Mouse (Mus musculus) myocyte (in vitro differentiated cells): ENCODE results near the gene Lrcol1. TPM values are rescaled to one million over a fixed set of nuclear protein-coding genes. Genes with fewer than 3 reads are reported as not detected.

Experiments used
- H3K27me3 ChIP-seq: one replicate; pipeline ENCODE4 v1.6.1; 2011; ENCODE audit not compliant: control insufficient read depth, insufficient read depth, insufficient read length
- H3K36me3 ChIP-seq: one replicate; pipeline ENCODE4 v1.6.1; 2011; ENCODE audit not compliant: control insufficient read depth, insufficient read depth
- H3K4me2 ChIP-seq: one replicate; pipeline ENCODE4 v1.6.1; 2011; ENCODE audit warnings: low read depth, control low read depth
- H3K4me3 ChIP-seq: one replicate; pipeline ENCODE4 v1.5.1; 2011; ENCODE audit warnings: mild to moderate bottlenecking, control low read depth, moderate library complexity
- H3K79me2 ChIP-seq: one replicate; pipeline ENCODE4 v1.6.1; 2011; ENCODE audit not compliant: control insufficient read depth, insufficient read depth
- H3ac ChIP-seq: one replicate; pipeline ENCODE4 v1.6.1; 2011; ENCODE audit not compliant: control insufficient read depth, insufficient read length
- CEBPB ChIP-seq: IDR thresholded peaks from 2 replicates; pipeline ENCODE4 v1.6.1; 2011; ENCODE audit warnings: mild to moderate bottlenecking, moderate library complexity; ENCODE audit not compliant: poor library complexity, insufficient read depth, severe bottlenecking
- E2F4 ChIP-seq: IDR thresholded peaks from one replicate; pipeline ENCODE4 v1.6.1; 2011; ENCODE audit warnings: mild to moderate bottlenecking, control low read depth, moderate library complexity; ENCODE audit not compliant: insufficient read depth
- MAX ChIP-seq: IDR thresholded peaks from one replicate; pipeline ENCODE4 v1.6.1; 2011; ENCODE audit warnings: low read depth, mild to moderate bottlenecking, control low read depth
- MYOD1 ChIP-seq, 3 experiments: IDR thresholded peaks; one replicate each; pipeline ENCODE4 v1.6.1; 2011; ENCODE audit warnings: control low read depth in 2 of 3, low read depth in 2 of 3, mild to moderate bottlenecking in 2 of 3, moderate library complexity in 1 of 3; ENCODE audit not compliant: insufficient read length in 2 of 3, control insufficient read depth in 1 of 3
- MYOG ChIP-seq, 3 experiments: IDR thresholded peaks; one replicate each; pipeline ENCODE4 v1.6.1; 2011; ENCODE audit warnings: control low read depth in 2 of 3, low read depth in 2 of 3, mild to moderate bottlenecking in 2 of 3; ENCODE audit not compliant: insufficient read length in 2 of 3, control insufficient read depth in 1 of 3, insufficient read depth in 1 of 3
- POLR2A ChIP-seq: IDR thresholded peaks from one replicate; pipeline ENCODE4 v1.6.1; 2011; ENCODE audit warnings: low read depth, mild to moderate bottlenecking, control low read depth, moderate library complexity; ENCODE audit not compliant: insufficient read length
- POLR2AphosphoS2 ChIP-seq: IDR thresholded peaks from one replicate; pipeline ENCODE4 v1.6.1; 2011; ENCODE audit warnings: low read depth, control low read depth; ENCODE audit not compliant: insufficient read length
- REST ChIP-seq: IDR thresholded peaks from one replicate; pipeline ENCODE4 v1.6.1; 2011; ENCODE audit warnings: mild to moderate bottlenecking, control low read depth, moderate library complexity; ENCODE audit not compliant: insufficient read depth, insufficient read length
- SRF ChIP-seq: IDR thresholded peaks from one replicate; pipeline ENCODE4 v1.6.1; 2011; ENCODE audit warnings: low read depth; ENCODE audit not compliant: control insufficient read depth, insufficient read length
- TCF12 ChIP-seq: IDR thresholded peaks from one replicate; pipeline ENCODE4 v1.6.1; 2011; ENCODE audit warnings: mild to moderate bottlenecking, control low read depth; ENCODE audit not compliant: poor library complexity, insufficient read depth, severe bottlenecking
- TCF3 ChIP-seq: IDR thresholded peaks from one replicate; pipeline ENCODE4 v1.6.1; 2011; ENCODE audit warnings: low read depth, control low read depth; ENCODE audit not compliant: insufficient read length
- USF1 ChIP-seq: IDR thresholded peaks from one replicate; pipeline ENCODE4 v1.6.1; 2011; ENCODE audit warnings: low read depth, mild to moderate bottlenecking, control low read depth, moderate library complexity
- polyA plus RNA-seq: library from polyadenylated mRNA; unstranded; fragments of >200 nt; fragmentation: generic; extraction: Trizol; gene quantifications from one replicate; pipeline ENCODE4 v1.2.1, GENCODE M21; 2012; ENCODE audit warnings: missing spikeins

Lrcol1 gene
- polyA plus RNA-seq, 1 experiment: not detected

GRCm38 (mm10) chr5:110392727-110393126 is 48.2 kb downstream of the Lrcol1 start:
- Histone ChIP-seq H3ac (no peak overlapping the region), H3K79me2 (no peaks in the 10 kb centered on the region), H3K27me3 (no peaks in the 10 kb centered on the region), H3K4me2 (no peak overlapping the region), H3K4me3 (no peak overlapping the region), H3K36me3 (no peaks in the 10 kb centered on the region)
- TF ChIP-seq POLR2AphosphoS2: no peak
- TF ChIP-seq REST: no peak
- no peak for TF ChIP-seq E2F4
- no peak for TF ChIP-seq CEBPB

GRCm38 (mm10) chr5:110395006-110395661 is 50.6 kb downstream of the Lrcol1 start:
- no peaks in the 10 kb centered on the region for H3K36me3 ChIP-seq
- H3K79me2 ChIP-seq: no peaks in the 10 kb centered on the region
- H3K4me2 ChIP-seq: no peak overlapping the region
- H3K27me3 ChIP-seq: no peaks in the 10 kb centered on the region
- H3ac ChIP-seq: no peak overlapping the region
- H3K4me3 ChIP-seq: no peak overlapping the region
- TF ChIP-seq POLR2AphosphoS2 (no peak), MYOG (IDR thresholded peaks at IDR 0.05; ENCODE audit: control insufficient read depth in 1 of 3, insufficient read depth in 1 of 3, insufficient read length in 2 of 3, low read depth in 2 of 3) (no peak), MYOD1 (IDR thresholded peaks at IDR 0.05; ENCODE audit: control insufficient read depth in 1 of 3, insufficient read length in 2 of 3, low read depth in 2 of 3) (no peak), POLR2A (no peak), CEBPB (no peak), REST (no peak), USF1 (no peak), MAX (no peak), E2F4 (no peak), SRF (no peak), TCF12 (no peak), TCF3 (no peak)

- Histone ChIP-seq H3K4me2 (no peak overlapping the region), H3ac (no peak overlapping the region), H3K27me3 (no peaks in the 10 kb centered on the region), H3K36me3 (no peaks in the 10 kb centered on the region), H3K79me2 (no peaks in the 10 kb centered on the region), H3K4me3 (no peak overlapping the region)
- TF ChIP-seq MYOG (IDR thresholded peaks at IDR 0.05; ENCODE audit: control insufficient read depth in 1 of 3, insufficient read depth in 1 of 3, insufficient read length in 2 of 3, low read depth in 2 of 3) (no peak), POLR2AphosphoS2 (no peak)
These were observed 56.6 kb downstream of the Lrcol1 start for GRCm38 (mm10) chr5:110401101-110401500.

DNA sequence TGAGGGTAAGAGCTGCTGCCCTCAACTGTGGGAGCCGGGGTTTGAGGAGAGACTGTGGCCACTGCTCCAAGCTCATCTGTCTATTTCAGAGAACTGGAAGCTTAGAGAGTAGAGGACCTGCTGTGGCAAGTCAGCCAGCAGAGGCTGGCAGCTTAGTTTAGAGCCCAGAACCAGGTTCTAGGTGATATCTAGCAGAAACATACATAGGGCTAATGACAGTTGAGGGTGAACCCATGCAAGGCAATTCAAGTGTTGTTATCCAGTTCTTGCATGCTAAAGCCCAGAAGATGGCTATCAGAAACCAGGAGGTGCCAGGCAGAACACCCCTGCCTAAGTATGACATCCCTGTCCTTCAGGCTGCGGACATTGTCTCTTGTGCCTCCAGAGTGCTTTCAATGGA is 58.0 kb downstream of the Lrcol1 start:
- Histone ChIP-seq H3ac (no peak overlapping the region), H3K36me3 (no peaks in the 10 kb centered on the region), H3K27me3 (no peaks in the 10 kb centered on the region), H3K4me2 (no peak overlapping the region), H3K79me2 (no peaks in the 10 kb centered on the region), H3K4me3 (no peak overlapping the region)
- TF ChIP-seq MYOG (IDR thresholded peaks at IDR 0.05; ENCODE audit: control insufficient read depth in 1 of 3, insufficient read depth in 1 of 3, insufficient read length in 2 of 3, low read depth in 2 of 3) (no peak), CEBPB (no peak), POLR2A (no peak)

GRCm38 (mm10) chr5:110403931-110404330 is 59.4 kb downstream of the Lrcol1 start:
- Histone ChIP-seq H3K4me2 (no peak overlapping the region), H3K4me3 (no peak overlapping the region), H3K36me3 (no peaks in the 10 kb centered on the region), H3K79me2 (no peaks in the 10 kb centered on the region), H3K27me3 (no peaks in the 10 kb centered on the region), H3ac (no peak overlapping the region)
- no peak for TF ChIP-seq POLR2AphosphoS2
- TF ChIP-seq SRF: no peak
- TF ChIP-seq USF1: no peak
- TF ChIP-seq TCF3: no peak
- TF ChIP-seq POLR2A: no peak
- no peak for TF ChIP-seq MYOD1 (IDR thresholded peaks at IDR 0.05; ENCODE audit: control insufficient read depth in 1 of 3, insufficient read length in 2 of 3, low read depth in 2 of 3)
- TF ChIP-seq E2F4: no peak
- TF ChIP-seq MAX: no peak
- TF ChIP-seq CEBPB: no peak
- TF ChIP-seq REST: no peak
- no peak for TF ChIP-seq TCF12
- no peak for TF ChIP-seq MYOG (IDR thresholded peaks at IDR 0.05; ENCODE audit: control insufficient read depth in 1 of 3, insufficient read depth in 1 of 3, insufficient read length in 2 of 3, low read depth in 2 of 3)

Other genes starting within 250 kb of the Lrcol1 start
- gene Plcxd1, start 244.8 kb upstream of the Lrcol1 start, polyA plus RNA-seq: 0.68 TPM
- 60.5 TPM for gene Gtpbp6, start 236.5 kb upstream of the Lrcol1 start, polyA plus RNA-seq
- gene Zfp605, start 234.6 kb upstream of the Lrcol1 start, polyA plus RNA-seq: 2.1 TPM
- gene Chfr, start 208.9 kb upstream of the Lrcol1 start, polyA plus RNA-seq: 20.4 TPM
- gene Golga3, start 168.0 kb upstream of the Lrcol1 start, polyA plus RNA-seq: 15.3 TPM
- 12.0 TPM for gene Ankle2, start 113.7 kb upstream of the Lrcol1 start, polyA plus RNA-seq
- gene Pgam5, start 74.8 kb upstream of the Lrcol1 start, polyA plus RNA-seq: 35.4 TPM
- gene Pxmp2, start 58.5 kb upstream of the Lrcol1 start, polyA plus RNA-seq: 4.0 TPM
- gene Pole, start 58.4 kb upstream of the Lrcol1 start, polyA plus RNA-seq: 5.4 TPM
- gene P2rx2, start 1.5 kb upstream of the Lrcol1 start, polyA plus RNA-seq: 0.04 TPM
- gene Fbrsl1, start 103.8 kb downstream of the Lrcol1 start, polyA plus RNA-seq: 19.0 TPM
- 0.11 TPM for gene Galnt9, start 199.6 kb downstream of the Lrcol1 start, polyA plus RNA-seq